ENCODE assay signal across 9 mouse cellular contexts in genomic region chr1:189868036-189868435, GRCm38 (mm10). TPM values are rescaled to one million over a fixed set of nuclear protein-coding genes. Genes with fewer than 3 reads are reported as not detected.
DNase-seq lines count a peak whose midpoint lies in the region; TF ChIP-seq lines count a peak whose summit lies in the region.
"Had no signal": no experiment of that assay in that cellular context is flagged by ENCODE, and none has a peak within 500 bp of the region (broad histone marks: within the 10 kb centered on the region; RNA-seq: fewer than 3 reads in every experiment).

No protein-coding gene starts in this region.

- TF ChIP-seq EP300 in heart, adult 2 months (IDR thresholded peaks at IDR 0.05; ENCODE audit: insufficient read depth, low read depth, low read length) = no peak

- H3K27ac ChIP-seq in heart, adult 2 months = peak overlapping the region; percentile 79

- no peak for DNase-seq in heart, adult 2 months
- no peak for DNase-seq in heart, adult 18-20 months
- DNase-seq in urinary bladder, postnatal 14 days (ENCODE audit: low spot score) = peak; percentile 42
- no peak for DNase-seq in urinary bladder, postnatal 36 days (ENCODE audit: low spot score in 2 of 2)
- peak; percentile 40 for DNase-seq in kidney, postnatal 10 days
- DNase-seq in cerebellum, postnatal 14 days = no peak
- DNase-seq in retina, embryonic 14.5 days (ENCODE audit: low spot score) = no peak
- DNase-seq in embryo, embryonic 10.5 days (ENCODE audit: low spot score) = no peak
- DNase-seq: cerebellum, adult 11-12 months had no signal

- no peak overlapping the region for H3K4me3 ChIP-seq in heart, adult 2 months

- TF ChIP-seq POLR2A in heart, adult 2 months (IDR thresholded peaks at IDR 0.05; ENCODE audit: insufficient read depth, low read depth, low read length) = no peak

- no peaks in the 10 kb centered on the region for H3K36me3 ChIP-seq in heart, adult 2 months (ENCODE audit: control insufficient read depth, insufficient read depth, low read length)

- H3K9ac ChIP-seq in heart, adult 2 months (ENCODE audit: low read depth, low read length) = peak overlapping the region; percentile 7; the same call in 1 of the 2 replicates

- peak; percentile 42 for TF ChIP-seq CTCF in heart, adult 2 months (IDR thresholded peaks at IDR 0.05)

- intact Hi-C loops in heart, adult 2 months (cut with DNase I) = loop anchor here (5.0 kb wide), 2 partner anchors 51 to 141 kb away; partner anchors contain the start of gene Ptpn14

- H3K4me1 ChIP-seq in heart, adult 2 months (ENCODE audit: control insufficient read depth, insufficient read depth, low read length) = peaks cover 11% of the 10 kb centered on the region

- H3K79me2 ChIP-seq in heart, adult 2 months (replicated peaks; ENCODE audit: control insufficient read depth, insufficient read depth, low read length) = no peaks in the 10 kb centered on the region

- no peaks in the 10 kb centered on the region for H3K27me3 ChIP-seq in heart, adult 2 months (ENCODE audit: control insufficient read depth, insufficient read depth, low read length)

- WGBS in heart, adult 2 months = 54% methylated on average over 10 of the region's 10 CpGs

RNA-seq across cellular contexts. Expression of gene Smyd2, which starts 54.1 kb away (rescaled TPM):
- 10 to 100 TPM; 81.5 to 99.2 TPM for total RNA-seq in heart, adult 2 months (2021)
- 117 and 142 TPM in 2 replicates for polyA plus RNA-seq in heart, adult 2 months (2012; rRNA removed)
- total RNA-seq in heart, adult 18-20 months (2021) = 100 to 1,000 TPM in 1 of 2 experiments, 10 to 100 TPM in 1; 92.9 to 112 TPM

Comparison
In these comparisons a context has a peak if more than half of its experiments do, and no peak if none do; other contexts are left out.
1. DNase-seq: peak in urinary bladder, postnatal 14 days (single experiment) and kidney, postnatal 10 days (single experiment); none in heart, adult 2 months (0 of 2), heart, adult 18-20 months (0 of 2), urinary bladder, postnatal 36 days (0 of 2), cerebellum, postnatal 14 days (0 of 2), retina, embryonic 14.5 days (single experiment) and embryo, embryonic 10.5 days (single experiment).